ENCODE assay signal across 19 mouse cellular contexts in the genomic region with DNA sequence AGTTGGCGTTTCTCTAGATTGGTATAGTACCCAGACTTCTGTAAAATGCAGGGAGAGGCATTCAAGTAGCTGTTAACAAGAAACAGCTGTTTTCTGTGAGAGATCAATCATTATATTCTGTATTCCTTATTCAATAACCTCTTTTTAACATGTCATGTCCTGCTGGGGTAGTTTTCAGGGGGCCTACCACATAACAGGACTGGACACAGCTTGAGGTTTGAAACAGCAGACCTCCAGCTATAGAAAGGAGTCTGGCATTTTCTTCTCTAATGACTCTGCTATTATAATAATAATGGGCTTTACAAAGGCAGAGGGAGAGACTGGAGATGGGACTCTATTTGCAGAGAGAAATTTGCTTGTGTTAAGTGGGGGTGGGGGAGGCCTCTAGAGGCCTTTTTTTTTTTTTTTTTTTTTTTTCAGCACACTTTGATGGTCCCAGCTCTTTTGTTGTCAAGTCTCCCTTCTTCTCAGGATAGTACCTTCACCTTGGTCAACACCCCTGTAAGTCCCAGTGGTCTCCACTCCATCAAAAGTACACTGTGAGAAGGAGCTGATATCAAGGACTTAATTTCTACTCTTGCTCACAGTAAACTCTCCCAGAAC.
A peak's percentile ranks its signal among the peaks of the same experiment; 100 is the strongest.
DNase-seq lines count a peak whose midpoint lies in the region; ATAC-seq and TF ChIP-seq lines count a peak whose summit lies in the region.
"Had no signal": no experiment of that assay in that cellular context is flagged by ENCODE, and none has a peak within 500 bp of the region (broad histone marks: within the 10 kb centered on the region; RNA-seq: fewer than 3 reads in every experiment).

No protein-coding gene starts in this region.

- no peak overlapping the region for H3K9ac ChIP-seq in forebrain, embryonic 13.5 days
- no peak overlapping the region for H3K9ac ChIP-seq in hindbrain, embryonic 16.5 days (ENCODE audit: low read depth, low read length)
- H3K9ac ChIP-seq: embryonic facial prominence, embryonic 15.5 days; limb, embryonic 12.5 days; liver, postnatal 0 days; stomach, embryonic 15.5 days had no signal

- TF ChIP-seq CTCF in brain, embryonic 14.5 days (IDR thresholded peaks at IDR 0.05; ENCODE audit: borderline replicate concordance, extremely low read depth, insufficient read depth, insufficient read length), result no peak

- H3K9me3 ChIP-seq in forebrain, embryonic 13.5 days (replicated peaks), result no peaks in the 10 kb centered on the region
- H3K9me3 ChIP-seq in hindbrain, embryonic 16.5 days (ENCODE audit: control insufficient read depth, low read length), result no peaks in the 10 kb centered on the region
- H3K9me3 ChIP-seq: embryonic facial prominence, embryonic 15.5 days; limb, embryonic 12.5 days; stomach, embryonic 15.5 days had no signal

- H3K4me1 ChIP-seq in forebrain, embryonic 13.5 days, result peaks cover 15% of the 10 kb centered on the region; the same call in 1 of the 2 replicates
- H3K4me1 ChIP-seq in hindbrain, embryonic 16.5 days (ENCODE audit: control insufficient read depth, insufficient read depth, low read depth, low read length), result no peaks in the 10 kb centered on the region
- H3K4me1 ChIP-seq: embryonic facial prominence, embryonic 15.5 days; stomach, embryonic 15.5 days had no signal

- intact Hi-C loops in left cerebral cortex, postnatal 10 days (cut with DNase I), result no loop called here

- ATAC-seq in forebrain, embryonic 13.5 days, result peak; percentile 93
- ATAC-seq in hindbrain, embryonic 16.5 days, result 0 out of 2 replicates have a peak, but pooled peaks have one; percentile 17
- ATAC-seq: intestine, embryonic 16.5 days; liver, postnatal 0 days had no signal

- no peaks in the 10 kb centered on the region for H3K36me3 ChIP-seq in forebrain, embryonic 13.5 days (ENCODE audit: poor library complexity, severe bottlenecking)
- no peaks in the 10 kb centered on the region for H3K36me3 ChIP-seq in hindbrain, embryonic 16.5 days (ENCODE audit: control insufficient read depth, insufficient read depth, low read length)
- H3K36me3 ChIP-seq: embryonic facial prominence, embryonic 15.5 days; limb, embryonic 12.5 days; stomach, embryonic 15.5 days had no signal

- WGBS in forebrain, embryonic 13.5 days, result 4% methylated on average over 1 of the region's 1 CpGs
- WGBS in hindbrain, embryonic 16.5 days, result 15% methylated on average over 1 of the region's 1 CpGs

- no peak overlapping the region for H3K4me3 ChIP-seq in forebrain, embryonic 13.5 days
- no peak overlapping the region for H3K4me3 ChIP-seq in hindbrain, embryonic 16.5 days (ENCODE audit: low read length)
- H3K4me3 ChIP-seq: embryonic facial prominence, embryonic 15.5 days; limb, embryonic 12.5 days; stomach, embryonic 15.5 days had no signal

- no peak overlapping the region for H3K27ac ChIP-seq in forebrain, embryonic 13.5 days
- no peak overlapping the region for H3K27ac ChIP-seq in hindbrain, embryonic 16.5 days (ENCODE audit: low read depth, low read length)
- H3K27ac ChIP-seq: embryonic facial prominence, embryonic 15.5 days; limb, embryonic 12.5 days; stomach, embryonic 15.5 days had no signal

- H3K4me2 ChIP-seq in forebrain, embryonic 13.5 days, result no peak overlapping the region
- no peak overlapping the region for H3K4me2 ChIP-seq in hindbrain, embryonic 16.5 days (ENCODE audit: low read length)
- H3K4me2 ChIP-seq: embryonic facial prominence, embryonic 15.5 days; limb, embryonic 12.5 days; stomach, embryonic 15.5 days had no signal

- no peak for TF ChIP-seq POLR2A in brain, embryonic 14.5 days (IDR thresholded peaks at IDR 0.05; ENCODE audit: borderline replicate concordance, extremely low read depth, insufficient read depth, insufficient read length, poor library complexity, severe bottlenecking)

- peak; percentile 45 for DNase-seq in ES-CJ7 (ENCODE audit: low read depth, low spot score)
- peak; percentile 91 for DNase-seq in brain, embryonic 14.5 days (ENCODE audit: low read depth)
- no peak for DNase-seq in adrenal gland, postnatal 36 days
- no peak for DNase-seq in adrenal gland, postnatal 25 days
- no peak for DNase-seq in adrenal gland, postnatal 14 days
- no peak for DNase-seq in left cerebral cortex, postnatal 10 days (ENCODE audit: extremely low spot score in 1 of 2, low spot score in 2 of 2)
- DNase-seq: cerebellum, adult 9-10 months; heart, adult 18-20 months; heart, postnatal 10 days; kidney, postnatal 25 days; liver, postnatal 0 days; lung, postnatal 36 days; thymus, postnatal 14 days had no signal

- no peaks in the 10 kb centered on the region for H3K27me3 ChIP-seq in forebrain, embryonic 13.5 days
- no peaks in the 10 kb centered on the region for H3K27me3 ChIP-seq in hindbrain, embryonic 16.5 days (replicated peaks; ENCODE audit: control insufficient read depth, insufficient read depth, low read length)
- H3K27me3 ChIP-seq: embryonic facial prominence, embryonic 15.5 days; limb, embryonic 12.5 days; stomach, embryonic 15.5 days had no signal

Comparison
In these comparisons a context has a peak if more than half of its experiments do, and no peak if none do; other contexts are left out.
1. DNase-seq: peak in ES-CJ7 (single experiment) and brain, embryonic 14.5 days (single experiment); none in adrenal gland, postnatal 36 days (0 of 2), adrenal gland, postnatal 25 days (single experiment), adrenal gland, postnatal 14 days (single experiment) and left cerebral cortex, postnatal 10 days (0 of 2).